Mouse (Mus musculus) stomach, postnatal 0 days (tissue): ENCODE measurements around the gene Gm5269.

ENCODE experiments used
- CTCF ChIP-seq: IDR thresholded peaks from 2 replicates; pipeline ENCODE4 v1.5.1; 2016; ENCODE audit warnings: antibody characterized with exemption, low read depth, mild to moderate bottlenecking, moderate library complexity
- EP300 ChIP-seq: optimal IDR thresholded peaks from 2 replicates; pipeline ENCODE3; 2016; ENCODE audit warnings: antibody characterized with exemption

DNA sequence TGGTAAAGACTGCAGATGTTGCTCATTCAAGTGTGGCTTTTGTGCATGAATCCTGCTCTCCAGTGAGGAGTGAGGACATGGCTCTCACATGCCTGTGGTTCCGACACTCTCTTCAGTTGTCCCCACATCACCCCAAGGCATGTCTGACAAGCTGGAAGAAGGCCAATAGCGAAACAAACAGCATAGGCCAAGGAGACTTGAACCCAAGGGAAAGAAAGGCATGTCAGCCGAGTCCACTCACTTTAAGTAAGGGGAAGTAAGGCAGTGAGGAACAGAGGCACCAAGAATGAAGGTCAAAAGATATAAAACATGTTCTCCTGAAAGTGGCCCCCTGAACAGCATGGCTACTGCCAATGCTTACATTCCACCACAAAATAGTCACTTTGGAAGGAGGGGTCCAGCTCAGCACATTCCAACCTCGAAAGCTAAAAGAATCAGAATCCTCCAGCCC lies 25.5 kb downstream of the Gm5269 start:
- no peak for TF ChIP-seq EP300
- no peak for TF ChIP-seq CTCF
